Mouse (Mus musculus) heart, adult 2 months (tissue): Measurements from ENCODE around the gene Trim17. TPM values are rescaled to one million over a fixed set of nuclear protein-coding genes. Genes with fewer than 3 reads are reported as not detected.

Experiments
- DNase-seq, 2 experiments: peaks; one replicate each; pipeline ENCODE4 v3.0.0; 2021
- H3K27ac ChIP-seq: fragments of 200-600 bp; 2 replicates; pipeline ENCODE4 v1.8.1; 2022
- H3K27me3 ChIP-seq: fragments of 200-500 bp; 2 replicates; pipeline ENCODE4 v1.6.1; 2012; ENCODE audit warnings: mild to moderate bottlenecking, low read length, inconsistent platforms, mixed read lengths; ENCODE audit not compliant: control insufficient read depth, insufficient read depth
- H3K36me3 ChIP-seq: fragments of 200-500 bp; 2 replicates; pipeline ENCODE4 v1.6.1; 2012; ENCODE audit warnings: low read length, inconsistent platforms; ENCODE audit not compliant: control insufficient read depth, insufficient read depth
- H3K4me1 ChIP-seq: fragments of 200-500 bp; 2 replicates; pipeline ENCODE4 v1.6.1; 2011; ENCODE audit warnings: low read length; ENCODE audit not compliant: control insufficient read depth, insufficient read depth
- H3K4me3 ChIP-seq: fragments of 200-600 bp; 2 replicates; pipeline ENCODE4 v1.8.1; 2022
- H3K79me2 ChIP-seq: fragments of 200-500 bp; replicated peaks from 2 replicates; pipeline ENCODE4 v1.6.1; 2012; ENCODE audit warnings: mild to moderate bottlenecking, inconsistent platforms, low read length, moderate library complexity, mixed read lengths; ENCODE audit not compliant: control insufficient read depth, insufficient read depth
- H3K9ac ChIP-seq: fragments of 200-500 bp; 2 replicates; pipeline ENCODE4 v1.6.1; 2012; ENCODE audit warnings: low read depth, mild to moderate bottlenecking, control low read depth, inconsistent platforms, low read length, mixed read lengths
- CTCF ChIP-seq: fragments of 200-600 bp; IDR thresholded peaks from 2 replicates; pipeline ENCODE4 v1.8.1; 2022; ENCODE audit warnings: antibody characterized with exemption, mild to moderate bottlenecking, moderate library complexity
- EP300 ChIP-seq: fragments of 200-500 bp; IDR thresholded peaks from 2 replicates; pipeline ENCODE4 v1.6.1; 2011; ENCODE audit warnings: low read depth, low read length, control low read depth; ENCODE audit not compliant: insufficient read depth
- POLR2A ChIP-seq: fragments of 200-500 bp; IDR thresholded peaks from 2 replicates; pipeline ENCODE4 v1.6.1; 2011; ENCODE audit warnings: mild to moderate bottlenecking, low read depth, low read length, control low read depth; ENCODE audit not compliant: insufficient read depth
- WGBS: fragments of 180-500 bp; shearing (Covaris S2); methylation state at CpG from one replicate; pipeline ENCODE4 v1.1.7; 2018; 5-methylcytosine and 5-hydroxymethylcytosine counted together
- intact Hi-C: fragments of 180-260 bp; cut with DNase I; formaldehyde crosslinking; loops from one replicate; pipeline ENCODE4 v1.15.1; 2025
- polyA plus RNA-seq: library from polyadenylated mRNA; depleted of rRNA; stranded (reverse); fragments of >200 nt; gene quantifications from 2 replicates; pipeline ENCODE4 v1.2.3, GENCODE M21; 2012
- total RNA-seq, 2 experiments: library from RNA; stranded (reverse); gene quantifications; 2 replicates each; pipeline ENCODE4 v1.2.3; 2021

Gene Trim17
- total and polyA plus RNA-seq, 3 experiments, result 0.07 to 0.37 TPM; not detected in 1

- Histone ChIP-seq H3K9ac (no peak within 1 kb of the TSS), H3K36me3 (no peaks in the 10 kb centered on the region), H3K27ac (no peak within 1 kb of the TSS), H3K27me3 (peaks cover 3% of the 10 kb centered on the region; the same call in 1 of the 2 replicates), H3K4me3 (no peak within 1 kb of the TSS), H3K4me1 (no peaks in the 10 kb centered on the region), H3K79me2 (no peaks in the 10 kb centered on the region)
- DNase-seq, result no peak
- intact Hi-C loops, result no loop called here
- TF ChIP-seq POLR2A, result no peak
- TF ChIP-seq EP300, result no peak
- TF ChIP-seq CTCF, result no peak
- 68% methylated on average over 12 of the region's 12 CpGs for WGBS
Observed at GRCm38 (mm10) chr11:58917745-58918366, 36.6 kb upstream of the Trim17 start, which contains the start of gene Btnl10. Gene Btnl10, plus strand, starts transcription at chr11:58917908.

GRCm38 (mm10) chr11:58918759-58919158 is 35.7 kb upstream of the Trim17 start:
- no peaks in the 10 kb centered on the region for H3K79me2 ChIP-seq
- no peak overlapping the region for H3K9ac ChIP-seq
- DNase-seq, result no peak
- no peak overlapping the region for H3K4me3 ChIP-seq
- no peaks in the 10 kb centered on the region for H3K36me3 ChIP-seq
- H3K27ac ChIP-seq, result no peak overlapping the region
- TF ChIP-seq POLR2A, result no peak
- TF ChIP-seq EP300, result no peak
- TF ChIP-seq CTCF, result no peak
- no peaks in the 10 kb centered on the region for H3K4me1 ChIP-seq
- peaks cover 3% of the 10 kb centered on the region; the same call in 1 of the 2 replicates for H3K27me3 ChIP-seq
- intact Hi-C loops, result no loop called here
- 59% methylated on average over 5 of the region's 5 CpGs for WGBS

GRCm38 (mm10) chr11:58922420-58922819 is 32.1 kb upstream of the Trim17 start:
- no peaks in the 10 kb centered on the region for H3K79me2 ChIP-seq
- no peak overlapping the region for H3K4me3 ChIP-seq
- peaks cover 3% of the 10 kb centered on the region; the same call in 1 of the 2 replicates for H3K27me3 ChIP-seq
- no peak overlapping the region for H3K9ac ChIP-seq
- H3K27ac ChIP-seq, result no peak overlapping the region
- intact Hi-C loops, result no loop called here
- no peaks in the 10 kb centered on the region for H3K4me1 ChIP-seq
- WGBS, result 81% methylated on average over 9 of the region's 9 CpGs
- no peaks in the 10 kb centered on the region for H3K36me3 ChIP-seq
- TF ChIP-seq EP300 (no peak), CTCF (no peak), POLR2A (no peak)
- DNase-seq, result no peak

GRCm38 (mm10) chr11:58926651-58927050 is 27.8 kb upstream of the Trim17 start:
- no peaks in the 10 kb centered on the region for H3K27me3 ChIP-seq
- peaks cover 3% of the 10 kb centered on the region for H3K4me1 ChIP-seq
- no peak overlapping the region for H3K9ac ChIP-seq
- intact Hi-C loops, result loop anchor here (5.0 kb wide), 1 partner anchor 371 kb away; no protein-coding TSS in a partner anchor
- no peak for DNase-seq
- H3K27ac ChIP-seq, result no peak overlapping the region
- no peaks in the 10 kb centered on the region for H3K79me2 ChIP-seq
- H3K36me3 ChIP-seq, result no peaks in the 10 kb centered on the region
- WGBS, result 87% methylated on average over 2 of the region's 3 CpGs
- TF ChIP-seq POLR2A (no peak), CTCF (no peak), EP300 (no peak)
- H3K4me3 ChIP-seq, result no peak overlapping the region

- no peaks in the 10 kb centered on the region for H3K27me3 ChIP-seq
- intact Hi-C loops, result loop anchor here (5.0 kb wide), 1 partner anchor 370 kb away; no protein-coding TSS in a partner anchor
- no peak for DNase-seq
- H3K36me3 ChIP-seq, result no peaks in the 10 kb centered on the region
- no peaks in the 10 kb centered on the region for H3K79me2 ChIP-seq
- H3K4me1 ChIP-seq, result peaks cover 3% of the 10 kb centered on the region
- H3K27ac ChIP-seq, result no peak overlapping the region
- no peak overlapping the region for H3K9ac ChIP-seq
- WGBS, result 62% methylated on average over 2 of the region's 2 CpGs
- no peak overlapping the region for H3K4me3 ChIP-seq
- TF ChIP-seq POLR2A, result no peak
- TF ChIP-seq CTCF, result no peak
- TF ChIP-seq EP300, result no peak
Observed at GRCm38 (mm10) chr11:58927053-58927452, 27.4 kb upstream of the Trim17 start.
